Mouse (Mus musculus): ENCODE data around the gene Pak3. TPM values are rescaled to one million over a fixed set of nuclear protein-coding genes. Genes with fewer than 3 reads are reported as not detected.
"Not testable (repeated sequence)": the region's sequence is repeated elsewhere in the genome, so short reads cannot be mapped to it uniquely, and the experiment has no call there.

Pak3 gene
- 14.0 and 16.8 TPM in 2 replicates for polyA plus RNA-seq (2016; fragmentation: Nextera tagmentation; extraction: Ambion mirVana)

GRCm38 (mm10) chrX:143518168-143518901 lies at the start of gene Pak3:
Gene Pak3 (plus strand): TSS chrX:143518591.
- Histone ChIP-seq H3K27me3 (peaks cover 32% of the 10 kb centered on the region), H3K9ac (replicated peaks) (peak within 1 kb of the TSS; percentile 51), H3K9me3 (no peaks in the 10 kb centered on the region), H3K4me2 (peak within 1 kb of the TSS; percentile 59), H3K27ac (no peak within 1 kb of the TSS; the same call in 1 of the 2 replicates), H3K4me3 (replicated peaks) (peak within 1 kb of the TSS; percentile 43), H3K4me1 (replicated peaks) (no peaks in the 10 kb centered on the region), H3K36me3 (no peaks in the 10 kb centered on the region)
- 21% methylated on average over 23 of the region's 23 CpGs for WGBS
- ATAC-seq (ENCODE audit: insufficient number of reproducible peaks, insufficient read depth, low FRiP score, low TSS enrichment, low read depth), result peak; percentile 37; the same call in 1 of the 2 replicates

DNA sequence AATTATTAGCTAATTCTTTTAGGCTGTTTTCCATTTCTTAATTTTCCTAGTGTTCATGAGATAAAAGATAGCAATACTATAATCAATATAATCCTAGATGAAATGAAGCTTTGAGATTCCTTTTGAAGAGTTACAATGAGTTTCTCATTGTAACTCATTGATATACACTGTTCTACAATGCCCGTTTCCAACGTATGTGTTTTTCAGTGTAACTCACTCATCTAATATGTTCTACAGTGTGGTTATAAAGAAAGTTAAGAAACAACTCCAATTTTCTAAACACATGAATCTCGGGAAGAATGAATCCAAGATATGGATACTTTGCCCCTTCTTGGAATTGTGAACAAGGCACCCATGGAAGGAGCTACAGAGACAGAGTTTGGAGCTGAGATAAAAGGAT lies 35.5 kb upstream of the Pak3 start:
- H3K9me3 ChIP-seq, result no peaks in the 10 kb centered on the region
- no peaks in the 10 kb centered on the region for H3K36me3 ChIP-seq
- ATAC-seq (ENCODE audit: insufficient number of reproducible peaks, insufficient read depth, low FRiP score, low TSS enrichment, low read depth), result peak; percentile 100
- H3K4me3 ChIP-seq (replicated peaks), result no peak overlapping the region
- 79% methylated on average over 3 of the region's 3 CpGs for WGBS
- H3K27ac ChIP-seq, result no peak overlapping the region
- H3K4me2 ChIP-seq, result no peak overlapping the region
- H3K9ac ChIP-seq (replicated peaks), result no peak overlapping the region
- no peaks in the 10 kb centered on the region for H3K27me3 ChIP-seq
- no peaks in the 10 kb centered on the region for H3K4me1 ChIP-seq (replicated peaks)

GRCm38 (mm10) chrX:143501053-143501695 lies 17.2 kb upstream of the Pak3 start:
- H3K36me3 ChIP-seq, result no peaks in the 10 kb centered on the region
- no peak overlapping the region for H3K9ac ChIP-seq (replicated peaks)
- WGBS, result 65% methylated on average over 4 of the region's 4 CpGs
- H3K4me3 ChIP-seq (replicated peaks), result no peak overlapping the region
- no peaks in the 10 kb centered on the region for H3K4me1 ChIP-seq (replicated peaks)
- no peaks in the 10 kb centered on the region for H3K9me3 ChIP-seq
- H3K27ac ChIP-seq, result no peak overlapping the region
- ATAC-seq (ENCODE audit: insufficient number of reproducible peaks, insufficient read depth, low FRiP score, low TSS enrichment, low read depth), result no peak
- H3K27me3 ChIP-seq, result peaks cover 26% of the 10 kb centered on the region
- no peak overlapping the region for H3K4me2 ChIP-seq

DNA sequence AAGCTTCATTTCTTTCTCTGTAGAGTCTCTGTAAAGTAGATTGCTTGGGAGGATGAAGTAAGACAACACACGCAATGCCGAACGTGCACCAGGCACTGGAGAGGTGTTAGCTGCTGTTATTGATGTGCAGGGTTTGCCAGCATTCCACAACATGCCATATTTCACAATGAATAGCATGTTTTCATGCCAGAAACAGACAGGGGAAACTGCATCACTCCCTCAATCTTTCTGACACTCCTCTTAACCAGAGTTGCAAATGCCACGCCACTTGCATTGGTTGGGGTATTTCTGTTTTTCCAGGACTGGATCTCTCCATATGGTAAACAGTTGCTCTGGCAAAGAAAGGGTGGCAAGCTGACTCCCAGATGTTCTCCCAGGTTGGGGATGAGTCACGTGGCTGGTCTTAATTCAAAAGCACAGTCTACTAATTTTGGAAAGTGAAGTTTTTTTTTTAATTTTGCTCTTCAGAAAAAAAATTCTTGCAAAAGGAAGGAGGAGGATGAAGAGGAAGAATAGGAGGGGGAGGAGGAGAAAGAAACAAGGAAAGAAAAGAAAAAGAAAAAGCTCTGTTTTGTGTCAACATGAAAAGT lies 16.5 kb upstream of the Pak3 start:
- Histone ChIP-seq H3K9me3 (no peaks in the 10 kb centered on the region), H3K4me2 (no peak overlapping the region), H3K36me3 (no peaks in the 10 kb centered on the region), H3K27me3 (peaks cover 26% of the 10 kb centered on the region), H3K4me1 (replicated peaks) (no peaks in the 10 kb centered on the region), H3K27ac (no peak overlapping the region), H3K9ac (replicated peaks) (no peak overlapping the region), H3K4me3 (replicated peaks) (no peak overlapping the region)
- ATAC-seq (ENCODE audit: insufficient number of reproducible peaks, insufficient read depth, low FRiP score, low TSS enrichment, low read depth), result no peak
- 67% methylated on average over 5 of the region's 5 CpGs for WGBS

DNA sequence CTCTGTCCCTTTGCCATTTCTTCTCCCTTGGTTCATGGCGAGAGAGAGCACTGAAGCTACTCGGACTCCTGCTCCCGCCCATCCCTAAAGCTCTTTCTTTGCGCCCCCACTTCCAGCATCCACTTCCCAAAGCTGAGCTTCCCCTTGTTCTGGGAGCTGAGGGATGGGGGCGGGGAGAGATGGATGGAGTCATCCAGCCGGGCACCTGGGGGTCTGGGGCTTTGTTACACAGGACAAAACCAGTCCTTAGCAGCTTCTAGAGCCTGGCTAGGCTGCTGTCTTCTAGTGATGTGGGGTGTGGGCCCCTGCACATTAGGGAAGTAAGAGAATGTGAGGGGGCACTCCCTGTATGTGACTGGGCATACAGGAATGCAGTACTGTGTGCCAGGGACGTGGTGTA lies 526 bp downstream of the Pak3 start:
- peak overlapping the region; percentile 43 for H3K4me3 ChIP-seq (replicated peaks)
- H3K27ac ChIP-seq, result no peak overlapping the region
- H3K9me3 ChIP-seq, result no peaks in the 10 kb centered on the region
- H3K9ac ChIP-seq (replicated peaks), result peak overlapping the region; percentile 51
- no peaks in the 10 kb centered on the region for H3K36me3 ChIP-seq
- 13% methylated on average over 7 of the region's 7 CpGs for WGBS
- peak overlapping the region; percentile 59 for H3K4me2 ChIP-seq
- peaks cover 37% of the 10 kb centered on the region for H3K27me3 ChIP-seq
- peak; percentile 68; the same call in 1 of the 2 replicates for ATAC-seq (ENCODE audit: insufficient number of reproducible peaks, insufficient read depth, low FRiP score, low TSS enrichment, low read depth)
- no peaks in the 10 kb centered on the region for H3K4me1 ChIP-seq (replicated peaks)

DNA sequence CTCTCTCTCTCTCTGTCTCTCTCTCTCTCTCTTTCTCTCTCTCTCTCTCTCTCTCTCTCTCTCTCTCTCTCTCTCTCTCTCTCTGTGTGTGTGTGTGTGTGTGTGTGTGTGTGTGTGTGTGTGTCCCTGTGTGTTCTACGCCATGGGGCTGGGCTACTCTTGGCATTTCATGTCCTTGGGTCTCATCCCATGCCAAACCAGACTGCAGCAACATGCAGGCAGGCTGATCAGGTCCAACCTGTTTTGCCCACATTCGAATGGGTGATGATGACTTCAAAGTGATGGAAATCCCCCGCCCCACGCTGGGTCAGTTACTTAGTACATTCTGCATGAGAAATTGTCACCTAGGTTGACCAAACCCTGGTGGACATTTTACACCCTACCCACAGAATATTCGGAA lies 1.1 kb downstream of the Pak3 start:
- peak overlapping the region; percentile 59; the same call in 1 of the 2 replicates for H3K4me2 ChIP-seq
- not testable (repeated sequence) for H3K9ac ChIP-seq (replicated peaks); H3K27ac ChIP-seq; H3K36me3 ChIP-seq; ATAC-seq (ENCODE audit: insufficient number of reproducible peaks, insufficient read depth, low FRiP score, low TSS enrichment, low read depth); H3K4me3 ChIP-seq (replicated peaks); H3K4me1 ChIP-seq (replicated peaks); H3K9me3 ChIP-seq
- 70% methylated on average over 5 of the region's 5 CpGs for WGBS
- H3K27me3 ChIP-seq, result peaks cover 37% of the 10 kb centered on the region

GRCm38 (mm10) chrX:143520195-143520594 lies 1.8 kb downstream of the Pak3 start:
- Histone ChIP-seq H3K27ac (no peak overlapping the region), H3K4me2 (no peak overlapping the region), H3K36me3 (no peaks in the 10 kb centered on the region), H3K27me3 (peaks cover 37% of the 10 kb centered on the region), H3K9me3 (no peaks in the 10 kb centered on the region), H3K4me1 (replicated peaks) (no peaks in the 10 kb centered on the region), H3K4me3 (replicated peaks) (no peak overlapping the region), H3K9ac (replicated peaks) (no peak overlapping the region)
- ATAC-seq (ENCODE audit: insufficient number of reproducible peaks, insufficient read depth, low FRiP score, low TSS enrichment, low read depth), result no peak
- WGBS, result 57% methylated on average over 1 of the region's 1 CpGs

DNA sequence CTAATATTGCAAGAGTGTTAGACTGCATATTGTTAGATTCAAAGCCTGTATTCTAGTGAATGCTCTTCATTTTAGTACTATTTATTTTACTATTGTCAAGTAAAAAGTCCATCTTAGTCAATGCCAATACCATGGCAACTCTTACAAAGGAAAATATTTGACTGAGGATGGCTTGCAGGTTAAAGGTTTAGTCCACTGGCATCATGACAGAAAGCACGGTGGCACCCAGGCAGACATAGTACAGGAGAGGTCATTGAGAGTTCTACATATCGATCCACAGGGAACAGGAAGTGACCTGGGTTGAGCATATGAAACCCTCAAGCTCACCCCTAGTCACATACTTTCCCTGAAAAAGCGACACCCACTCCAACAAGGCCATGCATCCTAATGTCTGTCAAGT lies 13.9 kb downstream of the Pak3 start:
- no peak overlapping the region for H3K9ac ChIP-seq (replicated peaks)
- ATAC-seq (ENCODE audit: insufficient number of reproducible peaks, insufficient read depth, low FRiP score, low TSS enrichment, low read depth), result no peak
- peaks cover 24% of the 10 kb centered on the region for H3K27me3 ChIP-seq
- no peak overlapping the region for H3K4me2 ChIP-seq
- H3K4me3 ChIP-seq (replicated peaks), result no peak overlapping the region
- H3K9me3 ChIP-seq, result no peaks in the 10 kb centered on the region
- no peak overlapping the region for H3K27ac ChIP-seq
- WGBS, result 81% methylated on average over 3 of the region's 3 CpGs
- no peaks in the 10 kb centered on the region for H3K4me1 ChIP-seq (replicated peaks)
- H3K36me3 ChIP-seq, result no peaks in the 10 kb centered on the region

GRCm38 (mm10) chrX:143533574-143533973 lies 15.2 kb downstream of the Pak3 start:
- Histone ChIP-seq H3K27ac (no peak overlapping the region), H3K27me3 (peaks cover 15% of the 10 kb centered on the region), H3K4me1 (replicated peaks) (no peaks in the 10 kb centered on the region), H3K9me3 (no peaks in the 10 kb centered on the region), H3K36me3 (no peaks in the 10 kb centered on the region), H3K9ac (replicated peaks) (no peak overlapping the region), H3K4me2 (no peak overlapping the region), H3K4me3 (replicated peaks) (no peak overlapping the region)
- ATAC-seq (ENCODE audit: insufficient number of reproducible peaks, insufficient read depth, low FRiP score, low TSS enrichment, low read depth), result no peak
- WGBS, result 87% methylated on average over 3 of the region's 3 CpGs

- no peak overlapping the region for H3K4me3 ChIP-seq (replicated peaks)
- peaks cover 9% of the 10 kb centered on the region; the same call in 1 of the 2 replicates for H3K27me3 ChIP-seq
- H3K36me3 ChIP-seq, result no peaks in the 10 kb centered on the region
- no peak overlapping the region for H3K27ac ChIP-seq
- no peaks in the 10 kb centered on the region for H3K9me3 ChIP-seq
- H3K4me1 ChIP-seq (replicated peaks), result no peaks in the 10 kb centered on the region
- no peak overlapping the region for H3K4me2 ChIP-seq
- no peak overlapping the region for H3K9ac ChIP-seq (replicated peaks)
- ATAC-seq (ENCODE audit: insufficient number of reproducible peaks, insufficient read depth, low FRiP score, low TSS enrichment, low read depth), result no peak
- 70% methylated on average over 2 of the region's 2 CpGs for WGBS
These were observed 24.4 kb downstream of the Pak3 start for GRCm38 (mm10) chrX:143542756-143543155.

GRCm38 (mm10) chrX:143543186-143543793 lies 24.9 kb downstream of the Pak3 start:
- peak; percentile 37; the same call in 1 of the 2 replicates for ATAC-seq (ENCODE audit: insufficient number of reproducible peaks, insufficient read depth, low FRiP score, low TSS enrichment, low read depth)
- 47% methylated on average over 7 of the region's 7 CpGs for WGBS
- peaks cover 9% of the 10 kb centered on the region; the same call in 1 of the 2 replicates for H3K27me3 ChIP-seq

More at GRCm38 (mm10) chrX:143543186-143543793, 24.9 kb downstream of the Pak3 start:
- Histone ChIP-seq H3K4me1 (replicated peaks) (no peaks in the 10 kb centered on the region), H3K4me2 (no peak overlapping the region), H3K4me3 (replicated peaks) (no peak overlapping the region), H3K9me3 (no peaks in the 10 kb centered on the region), H3K36me3 (no peaks in the 10 kb centered on the region), H3K27ac (no peak overlapping the region), H3K9ac (replicated peaks) (no peak overlapping the region)
